Mouse (Mus musculus): ENCODE data around the gene Cd300lg. TPM values are rescaled to one million over a fixed set of nuclear protein-coding genes. Genes with fewer than 3 reads are reported as not detected.
A peak's percentile ranks its signal among the peaks of the same experiment; 100 is the strongest.

Gene Cd300lg
- total and polyA plus RNA-seq, 3 experiments, result 0.08 to 0.26 TPM; not detected in 1

DNA sequence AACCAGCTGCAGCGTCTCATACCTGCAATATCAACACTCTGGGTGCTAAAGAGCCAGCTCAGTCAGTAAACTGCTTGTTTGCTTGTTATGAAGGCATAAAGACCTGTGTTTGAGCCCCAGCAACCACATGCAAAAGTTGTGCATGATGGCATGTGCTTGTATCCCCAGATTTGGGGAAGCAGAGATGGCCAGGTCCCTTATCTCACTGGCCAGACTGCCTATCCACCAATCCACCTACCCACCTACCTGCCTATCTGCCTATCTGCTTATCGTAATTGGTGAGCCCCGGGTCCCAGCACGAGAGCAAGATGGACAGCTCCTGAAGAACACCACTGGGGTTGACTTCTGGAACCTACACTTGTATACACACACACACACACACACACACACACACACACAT, 12.0 kb upstream of the Cd300lg start (continued):
- TF ChIP-seq MAZ (IDR thresholded peaks at IDR 0.05; ENCODE audit: low read depth, low read length) (no peak), TCF12 (IDR thresholded peaks at IDR 0.05; ENCODE audit: low read depth, low read length) (peak; percentile 94), MAX (IDR thresholded peaks at IDR 0.05; ENCODE audit: low read length) (peak; percentile 68; the same call in 1 of the 2 replicates), RCOR1 (IDR thresholded peaks at IDR 0.05; ENCODE audit: low read depth, low read length) (peak; percentile 72), POLR2A (IDR thresholded peaks at IDR 0.05; ENCODE audit: control insufficient read depth in 1 of 2, insufficient read depth in 1 of 2, low read depth in 1 of 2, low read length in 2 of 2, poor library complexity in 1 of 2) (no peak), ZNF384 (IDR thresholded peaks at IDR 0.05; ENCODE audit: low read depth, low read length) (no peak), KAT2A (conservative IDR thresholded peaks at IDR 0.05; ENCODE audit: low read depth, low read length) (no peak)

DNA sequence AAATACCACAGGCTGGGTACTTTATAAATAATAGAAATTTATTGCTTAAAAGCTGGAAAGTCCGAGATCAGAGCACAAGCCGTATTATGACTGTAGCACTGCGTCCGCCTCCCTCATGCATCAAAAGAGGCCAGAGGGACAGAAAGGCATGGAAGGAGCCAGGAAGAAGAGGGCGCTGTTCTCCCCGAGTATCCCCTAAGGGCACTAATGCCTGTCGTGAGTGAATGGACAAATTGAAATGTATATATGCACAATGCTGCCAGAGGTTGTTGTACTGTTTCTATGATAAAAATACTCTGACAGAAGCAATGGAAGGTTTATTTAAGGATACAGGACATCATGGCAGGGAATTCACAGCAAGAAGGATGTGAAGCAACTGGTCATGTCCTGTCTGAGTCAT, 11.3 kb upstream of the Cd300lg start:
- Histone ChIP-seq H3K4me1 (ENCODE audit: control insufficient read depth in 1 of 2, insufficient read depth in 2 of 2, low read length in 2 of 2) (peaks cover 2 to 22% of the 10 kb centered on the region in 2 experiments; a peak in 3 of 4 replicates), H3K9me3 (replicated peaks; ENCODE audit: insufficient read depth, low read length) (no peaks in the 10 kb centered on the region)
- DNase-seq (ENCODE audit: low read depth, low spot score), result no peak

DNA sequence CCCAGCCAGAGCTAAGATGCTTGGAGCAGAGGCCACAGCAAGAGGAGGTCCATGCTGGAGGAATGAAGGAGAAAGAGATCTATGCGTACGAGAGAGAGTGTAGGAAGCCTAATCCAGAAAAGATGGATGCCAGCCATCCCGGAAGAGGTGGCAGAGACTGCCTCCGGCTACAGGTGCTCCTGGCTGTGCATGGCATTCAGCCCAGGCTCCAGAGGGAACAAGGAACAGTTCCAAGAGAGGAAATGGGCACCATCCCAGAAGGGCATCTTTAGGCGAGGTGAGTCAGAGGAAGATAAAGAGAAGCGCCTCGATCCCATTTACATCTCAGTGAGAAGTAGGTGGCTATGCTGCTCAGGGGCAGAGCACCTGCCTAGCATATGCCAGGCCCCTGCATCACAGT, 10.2 kb upstream of the Cd300lg start:
- H3K79me2 ChIP-seq (ENCODE audit: control insufficient read depth, insufficient read depth, low read length, poor library complexity), result no peaks in the 10 kb centered on the region
- DNase-seq (ENCODE audit: low read depth, low spot score), result no peak
- no peak overlapping the region for H3K9ac ChIP-seq (ENCODE audit: control insufficient read depth, low read depth, low read length, poor library complexity, severe bottlenecking)
- no peaks in the 10 kb centered on the region for H3K9me3 ChIP-seq (replicated peaks; ENCODE audit: insufficient read depth, low read length)
- H3K4me3 ChIP-seq (ENCODE audit: control insufficient read depth in 1 of 2, insufficient read depth in 1 of 2, low read depth in 2 of 2, low read length in 2 of 2), result no peak overlapping the region
- peaks cover 2 to 6% of the 10 kb centered on the region in 2 experiments for H3K27me3 ChIP-seq (ENCODE audit: control insufficient read depth in 1 of 2, insufficient read depth in 2 of 2, low read length in 2 of 2)
- peaks cover 0 to 14% of the 10 kb centered on the region in 2 experiments; a peak in 2 of 4 replicates for H3K36me3 ChIP-seq (ENCODE audit: control insufficient read depth in 1 of 2, insufficient read depth in 2 of 2, low read length in 2 of 2)
- H3K27ac ChIP-seq (ENCODE audit: control insufficient read depth, low read depth, low read length), result no peak overlapping the region
- peaks cover 2 to 19% of the 10 kb centered on the region in 2 experiments; a peak in 3 of 4 replicates for H3K4me1 ChIP-seq (ENCODE audit: control insufficient read depth in 1 of 2, insufficient read depth in 2 of 2, low read length in 2 of 2)
- TF ChIP-seq MXI1 (IDR thresholded peaks at IDR 0.05; ENCODE audit: low read depth, low read length) (no peak), ETS1 (IDR thresholded peaks at IDR 0.05; ENCODE audit: low read depth, low read length) (no peak), ZKSCAN1 (IDR thresholded peaks at IDR 0.05; ENCODE audit: low read depth, low read length) (no peak), NELFE (IDR thresholded peaks at IDR 0.05; ENCODE audit: low read depth, low read length) (no peak), TBP (IDR thresholded peaks at IDR 0.05; ENCODE audit: low read depth, low read length) (no peak), ZNF384 (IDR thresholded peaks at IDR 0.05; ENCODE audit: low read depth, low read length) (no peak), POLR2A (IDR thresholded peaks at IDR 0.05; ENCODE audit: control insufficient read depth in 1 of 2, insufficient read depth in 1 of 2, low read depth in 1 of 2, low read length in 2 of 2, poor library complexity in 1 of 2) (no peak), NRF1 (IDR thresholded peaks at IDR 0.05; ENCODE audit: insufficient read depth, low read depth, low read length, poor library complexity, severe bottlenecking) (no peak), RAD21 (IDR thresholded peaks at IDR 0.05; ENCODE audit: low read depth, low read length) (no peak), KAT2A (conservative IDR thresholded peaks at IDR 0.05; ENCODE audit: low read depth, low read length) (no peak), CTCF (IDR thresholded peaks at IDR 0.05 in 2 of 3, conservative IDR thresholded peaks at IDR 0.05 in 1 of 3; ENCODE audit: control insufficient read depth in 1 of 3, insufficient read depth in 1 of 3, low read depth in 2 of 3, low read length in 3 of 3, poor library complexity in 1 of 3, severe bottlenecking in 1 of 3) (no peak), MAX (IDR thresholded peaks at IDR 0.05; ENCODE audit: low read length) (no peak), POLR2AphosphoS2 (IDR thresholded peaks at IDR 0.05; ENCODE audit: low read length) (no peak), HCFC1 (IDR thresholded peaks at IDR 0.05; ENCODE audit: low read depth, low read length) (no peak), RCOR1 (IDR thresholded peaks at IDR 0.05; ENCODE audit: low read depth, low read length) (no peak), ZC3H11A (IDR thresholded peaks at IDR 0.05; ENCODE audit: low read depth, low read length) (no peak), POLR2AphosphoS5 (IDR thresholded peaks at IDR 0.05; ENCODE audit: borderline replicate concordance, low read depth, low read length) (no peak), MYC (IDR thresholded peaks at IDR 0.05; ENCODE audit: low read depth, low read length) (no peak), MEF2A (IDR thresholded peaks at IDR 0.05; ENCODE audit: extremely low read depth, insufficient replicate concordance, low read depth, low read length, poor library complexity, severe bottlenecking) (no peak)

More for the DNA sequence above, 11.3 kb upstream of the Cd300lg start:
- TF ChIP-seq ZNF384 (IDR thresholded peaks at IDR 0.05; ENCODE audit: low read depth, low read length) (no peak), CHD1 (IDR thresholded peaks at IDR 0.05; ENCODE audit: low read depth, low read length) (no peak), HCFC1 (IDR thresholded peaks at IDR 0.05; ENCODE audit: low read depth, low read length) (no peak), TCF12 (IDR thresholded peaks at IDR 0.05; ENCODE audit: low read depth, low read length) (no peak), CTCF (IDR thresholded peaks at IDR 0.05 in 2 of 3, conservative IDR thresholded peaks at IDR 0.05 in 1 of 3; ENCODE audit: control insufficient read depth in 1 of 3, insufficient read depth in 1 of 3, low read depth in 2 of 3, low read length in 3 of 3, poor library complexity in 1 of 3, severe bottlenecking in 1 of 3) (no peak), MEF2A (IDR thresholded peaks at IDR 0.05; ENCODE audit: extremely low read depth, insufficient replicate concordance, low read depth, low read length, poor library complexity, severe bottlenecking) (no peak), MXI1 (IDR thresholded peaks at IDR 0.05; ENCODE audit: low read depth, low read length) (no peak), USF1 (IDR thresholded peaks at IDR 0.05; ENCODE audit: low read depth, low read length) (no peak), ZKSCAN1 (IDR thresholded peaks at IDR 0.05; ENCODE audit: low read depth, low read length) (no peak), ZMIZ1 (IDR thresholded peaks at IDR 0.05; ENCODE audit: low read depth, low read length) (no peak)
- Histone ChIP-seq H3K27ac (ENCODE audit: control insufficient read depth, low read depth, low read length) (no peak overlapping the region), H3K36me3 (ENCODE audit: control insufficient read depth in 1 of 2, insufficient read depth in 2 of 2, low read length in 2 of 2) (peaks cover 0 to 14% of the 10 kb centered on the region in 2 experiments; a peak in 2 of 4 replicates), H3K27me3 (ENCODE audit: control insufficient read depth in 1 of 2, insufficient read depth in 2 of 2, low read length in 2 of 2) (0 out of 4 replicates have a peak, but pooled peaks cover 0 to under 1% of the 10 kb centered on the region in 2 experiments), H3K9ac (ENCODE audit: control insufficient read depth, low read depth, low read length, poor library complexity, severe bottlenecking) (no peak overlapping the region), H3K79me2 (ENCODE audit: control insufficient read depth, insufficient read depth, low read length, poor library complexity) (no peaks in the 10 kb centered on the region), H3K4me3 (ENCODE audit: control insufficient read depth in 1 of 2, insufficient read depth in 1 of 2, low read depth in 2 of 2, low read length in 2 of 2) (no peak overlapping the region)

Data from MEL (cell line).